Mouse (Mus musculus): ENCODE data around the gene Gm14434. TPM values are rescaled to one million over a fixed set of nuclear protein-coding genes. Genes with fewer than 3 reads are reported as not detected.
"Not testable (repeated sequence)": the region's sequence is repeated elsewhere in the genome, so short reads cannot be mapped to it uniquely, and the experiment has no call there.

Gene Gm14434
- total RNA-seq (2022): not detected

DNA sequence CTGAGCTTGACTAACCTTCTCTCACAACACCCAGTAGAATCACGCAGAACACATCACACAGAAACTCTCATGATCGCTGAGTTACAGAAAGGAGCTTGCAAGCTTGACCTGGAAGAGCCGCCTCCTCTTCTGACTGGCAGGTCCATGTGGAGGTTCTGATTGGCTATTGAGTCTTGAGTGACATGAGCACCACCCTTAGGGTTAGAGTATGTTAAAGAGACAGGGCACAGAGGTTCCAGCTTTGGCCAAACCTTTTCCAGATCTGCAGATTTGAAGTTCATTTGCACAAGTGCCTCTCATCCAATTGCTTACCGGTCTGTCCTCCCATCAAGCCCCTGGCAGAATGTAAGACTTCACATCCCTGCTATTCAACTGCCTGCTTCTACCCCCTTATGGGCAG lies at the start of gene Gm14434:
Gm14434 (minus strand) TSS at position 101 of the 400 bp plus-strand sequence.
- DNase-seq (ENCODE audit: low spot score): not testable (repeated sequence)

DNA sequence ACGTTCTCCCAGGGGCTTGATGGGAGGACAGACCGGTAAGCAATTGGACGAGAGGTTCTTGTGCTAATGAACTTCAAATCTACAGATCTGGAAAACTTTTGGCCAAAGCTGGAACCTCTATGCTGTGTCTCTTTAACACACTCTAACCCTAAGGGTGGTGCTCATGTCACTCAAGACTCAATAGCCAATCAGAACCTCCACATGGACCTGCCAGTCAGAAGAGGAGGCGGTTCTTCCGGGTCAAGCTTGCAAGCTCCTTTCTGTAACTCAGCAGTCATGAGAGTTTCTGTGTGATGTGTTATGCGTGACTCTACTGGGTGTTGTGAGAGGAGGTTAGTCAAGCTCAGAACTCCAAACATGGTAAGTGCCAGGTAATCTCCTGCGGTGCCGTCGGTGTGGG lies 34.2 kb upstream of the Gm14434 start, which contains the start of gene Zfp967:
Zfp967 (plus strand) TSS at position 301 of the 400 bp plus-strand sequence.
- not testable (repeated sequence) for DNase-seq (ENCODE audit: low spot score)

DNA sequence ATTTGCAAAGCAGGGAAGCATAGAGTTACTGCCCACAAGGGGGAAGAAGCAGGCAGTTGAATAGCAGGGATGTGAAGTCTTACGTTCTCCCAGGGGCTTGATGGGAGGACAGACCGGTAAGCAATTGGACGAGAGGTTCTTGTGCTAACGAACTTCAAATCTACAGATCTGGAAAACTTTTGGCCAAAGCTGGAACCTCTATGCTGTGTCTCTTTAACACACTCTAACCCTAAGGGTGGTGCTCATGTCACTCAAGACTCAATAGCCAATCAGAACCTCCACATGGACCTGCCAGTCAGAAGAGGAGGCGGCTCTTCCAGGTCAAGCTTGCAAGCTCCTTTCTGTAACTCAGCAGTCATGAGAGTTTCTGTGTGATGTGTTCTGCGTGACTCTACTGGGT lies 63.3 kb downstream of the Gm14434 start, which contains the start of gene Gm14435:
Gm14435 (plus strand) TSS at position 301 of the 400 bp plus-strand sequence.
- not testable (repeated sequence) for DNase-seq (ENCODE audit: low spot score)

Other genes starting within 250 kb of the Gm14434 start
- not detected for gene Gm11009, start 167.3 kb downstream of the Gm14434 start, total RNA-seq (2022)
- gene Gm14435, start 63.2 kb downstream of the Gm14434 start, total RNA-seq (2022): 10 to 100 TPM; 24.3 to 31.4 (median 29.5) TPM
- not detected for gene Zfp967, start 34.3 kb upstream of the Gm14434 start, total RNA-seq (2022)
- gene Gm14308, start 149.6 kb upstream of the Gm14434 start, total RNA-seq (2022): 1 to 10 TPM in 3 of 4 experiments, under 1 TPM in 1; 0.75 to 1.8 (median 1.3) TPM
- gene Zfp973, start 183.7 kb upstream of the Gm14434 start, total RNA-seq (2022): 10 to 100 TPM in 3 of 4 experiments, 1 to 10 TPM in 1; 9.3 to 16.9 (median 14.6) TPM
- 1 to 10 TPM; 4.8 to 7.5 (median 5.8) TPM for gene Gm14305, start 221.5 kb upstream of the Gm14434 start, total RNA-seq (2022)

Data from heart, adult 8-10 months (tissue).